Mouse (Mus musculus): Measurements from ENCODE around the gene 2210407C18Rik.

GRCm38 (mm10) chr11:58602062-58602461 is 13.8 kb downstream of the 2210407C18Rik start:
- TF ChIP-seq CTCF (IDR thresholded peaks at IDR 0.05; ENCODE audit: extremely low read depth, insufficient read depth, insufficient read length, insufficient replicate concordance), result no peak
- TF ChIP-seq POLR2A (IDR thresholded peaks at IDR 0.05; ENCODE audit: low read depth, low read length), result no peak
